Mouse (Mus musculus) T-helper 1 cell (primary cell): Measurements from ENCODE around the gene B230217C12Rik.
"Not testable (repeated sequence)": the region's sequence is repeated elsewhere in the genome, so short reads cannot be mapped to it uniquely, and the experiment has no call there.

Experiments
- in situ Hi-C: fragments of 300-600 bp; cut with MboI, MseI; formaldehyde crosslinking; loops from one replicate; pipeline ENCODE4 v1.15.1; 2025; ENCODE audit warnings: high pct_unique_total_duplicates

Gene B230217C12Rik

DNA sequence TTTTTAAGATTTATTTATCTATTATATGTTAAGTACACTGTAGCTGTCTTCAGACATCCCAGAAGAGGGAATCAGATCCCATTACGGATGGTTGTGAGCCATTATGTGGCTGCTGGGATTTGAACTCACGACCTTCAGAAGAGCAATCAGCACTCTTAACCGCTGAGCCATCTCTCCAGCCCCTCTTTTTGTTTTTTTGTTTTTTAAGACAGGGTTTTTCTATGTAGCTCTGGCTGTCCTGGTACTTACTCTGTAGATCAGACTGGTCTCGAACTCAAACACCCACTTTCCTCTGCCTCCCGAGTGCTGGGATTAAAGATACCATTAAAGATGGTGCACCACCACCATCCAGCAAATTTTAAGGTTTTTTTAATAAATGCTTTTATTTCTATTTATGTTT is 24.8 kb downstream of the B230217C12Rik start:
- in situ Hi-C loops = no loop called here

- in situ Hi-C loops = no loop called here
Measured at GRCm38 (mm10) chr11:97866091-97866888, 25.7 kb downstream of the B230217C12Rik start.

- in situ Hi-C loops = no loop called here
Measured at GRCm38 (mm10) chr11:97867591-97867990, 27.0 kb downstream of the B230217C12Rik start.

DNA sequence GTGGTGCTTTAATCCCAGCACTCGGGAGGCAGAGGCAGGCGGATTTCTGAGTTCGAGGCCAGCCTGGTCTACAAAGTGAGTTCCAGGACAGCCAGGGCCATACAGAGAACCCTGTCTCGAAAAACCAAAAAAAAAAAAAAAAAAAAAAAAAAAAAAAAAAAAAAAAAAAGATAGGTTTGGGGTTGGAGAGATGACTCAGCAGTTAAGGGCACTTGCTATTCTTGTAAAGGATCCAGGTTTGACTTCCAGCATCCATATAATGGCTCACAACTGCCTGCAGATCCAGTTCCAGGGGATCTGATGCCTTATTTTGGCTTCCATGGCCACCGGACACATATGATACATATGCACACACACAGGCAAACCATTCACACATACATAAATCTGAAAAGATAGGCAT is 31.8 kb downstream of the B230217C12Rik start:
- in situ Hi-C loops = not testable (repeated sequence)

- in situ Hi-C loops = no loop called here
Measured at GRCm38 (mm10) chr11:97874396-97874795, 33.8 kb downstream of the B230217C12Rik start.

DNA sequence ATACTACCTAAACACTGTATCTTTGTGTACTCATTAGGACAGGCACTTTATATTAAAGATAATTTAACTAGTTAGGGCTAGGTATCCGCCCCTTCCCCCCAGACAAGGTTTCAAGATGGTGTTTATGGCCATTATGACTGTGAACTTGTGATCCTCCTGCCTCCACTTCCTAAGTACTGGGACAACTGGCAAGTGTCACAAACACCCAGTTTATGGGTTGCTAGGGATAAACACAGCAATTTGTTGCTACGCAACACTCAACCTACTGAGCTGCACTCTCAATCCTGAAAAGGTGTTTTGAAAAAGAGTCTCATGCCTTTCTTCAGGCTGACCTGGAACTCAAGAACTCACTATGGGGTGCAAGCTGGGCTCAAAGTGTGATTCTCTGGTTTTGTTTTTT is 36.8 kb downstream of the B230217C12Rik start:
- in situ Hi-C loops = no loop called here

DNA sequence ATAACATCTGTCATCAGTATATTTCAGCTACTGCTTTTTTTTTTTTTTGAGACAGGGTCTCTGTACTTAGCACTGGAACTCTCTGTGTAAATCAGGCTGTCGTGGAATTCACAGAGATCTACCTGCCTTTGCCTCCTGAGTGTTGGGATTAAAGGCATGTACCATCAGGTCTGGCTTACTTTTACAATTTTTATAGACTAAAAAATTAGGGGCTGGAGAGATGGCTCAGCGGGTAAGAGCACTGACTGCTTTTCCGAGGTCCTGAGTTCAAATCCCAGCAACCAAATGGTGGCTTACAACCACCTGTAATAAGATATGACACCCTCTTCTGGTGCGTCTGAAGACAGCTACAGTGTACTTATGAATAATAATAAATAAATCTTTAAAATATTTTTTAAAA is 39.8 kb downstream of the B230217C12Rik start:
- in situ Hi-C loops = no loop called here

DNA sequence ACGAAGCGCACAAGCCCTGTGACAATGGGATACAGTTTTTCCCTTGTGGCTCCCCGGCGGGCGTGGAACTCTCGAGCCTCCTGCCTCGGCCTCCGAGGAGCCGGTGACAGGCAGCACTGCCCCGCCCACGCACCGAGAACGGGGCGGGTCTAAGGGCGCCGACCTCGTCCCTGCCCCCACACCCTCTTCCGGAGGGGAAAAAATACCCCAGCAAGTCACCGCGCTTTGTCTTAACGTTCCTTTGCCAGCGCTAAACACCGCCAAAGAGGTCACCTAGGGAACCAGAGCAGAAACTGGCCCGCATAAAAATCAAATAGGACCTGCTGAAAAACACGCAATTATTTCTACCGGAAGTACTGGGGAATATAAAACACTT is 43.0 kb downstream of the B230217C12Rik start:
- in situ Hi-C loops = no loop called here

DNA sequence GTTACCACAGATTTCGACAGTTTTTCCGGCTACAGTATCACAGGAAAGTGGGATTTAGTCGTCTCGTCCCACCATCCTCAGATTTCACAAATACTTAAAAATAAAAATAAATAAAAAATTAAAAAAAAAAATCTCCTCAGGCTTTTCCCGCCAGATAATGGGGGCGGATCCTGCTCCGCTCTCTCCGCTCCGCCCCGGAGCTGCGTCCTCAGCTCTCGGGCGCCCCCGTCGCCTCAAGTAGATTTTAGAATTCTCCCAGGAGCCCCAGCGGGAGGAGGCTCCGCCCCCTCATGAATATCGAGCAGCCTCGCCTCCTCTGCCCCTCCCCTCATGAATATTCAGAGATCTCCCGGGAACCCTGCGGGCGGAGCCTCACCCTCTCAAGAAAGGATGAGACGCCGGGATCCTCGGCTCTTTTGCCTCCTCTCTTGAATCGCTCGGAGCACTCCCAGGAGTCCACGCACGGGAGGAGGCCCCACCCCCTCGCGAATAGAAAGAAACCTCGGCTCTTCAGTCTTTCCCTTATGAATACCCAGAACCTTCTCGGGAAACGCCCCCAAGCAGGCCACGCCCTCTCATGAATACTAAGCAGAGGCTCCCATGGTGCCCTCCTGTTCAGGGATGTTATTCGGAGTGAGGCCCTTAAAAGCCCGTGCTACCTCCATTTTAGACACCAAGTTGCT is 43.5 kb downstream of the B230217C12Rik start, which contains the start of gene Fbxo47:
Gene Fbxo47, minus strand, starts transcription at position 237 of the 683 bp plus-strand sequence.
- in situ Hi-C loops = no loop called here

- in situ Hi-C loops = no loop called here
Measured at GRCm38 (mm10) chr11:97884601-97885185, 44.1 kb downstream of the B230217C12Rik start.

DNA sequence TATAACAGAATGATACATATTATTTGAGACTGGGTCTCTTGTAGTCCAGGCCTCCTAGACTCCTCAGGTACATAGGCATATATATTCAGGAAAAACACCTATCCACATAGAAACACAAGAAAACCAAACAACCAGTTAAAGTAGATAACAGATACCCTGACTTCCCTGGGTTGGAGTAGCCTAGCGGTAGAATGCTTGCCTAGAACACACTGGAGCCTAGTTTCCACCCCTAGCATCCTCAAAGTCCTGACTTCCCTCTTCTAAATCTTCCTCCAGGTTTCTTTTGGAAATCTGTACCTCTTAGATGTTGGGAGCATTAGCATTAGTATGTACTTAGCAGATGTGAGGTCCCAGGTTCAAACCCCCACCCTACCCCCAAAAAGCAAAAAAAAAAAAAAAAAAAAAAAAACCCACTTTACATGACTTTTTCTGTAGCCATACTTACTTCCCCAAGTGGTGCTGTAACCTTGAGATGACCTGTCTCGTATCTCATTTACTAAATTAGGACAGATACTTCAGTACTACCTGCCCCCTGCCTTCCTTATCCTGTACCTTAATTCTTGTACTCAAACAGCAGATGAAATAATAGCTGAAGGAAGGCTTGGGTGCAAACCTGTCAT is 44.8 kb downstream of the B230217C12Rik start:
- in situ Hi-C loops = no loop called here

- in situ Hi-C loops = no loop called here
Measured at GRCm38 (mm10) chr11:97891821-97892220, 51.2 kb downstream of the B230217C12Rik start.
